Mouse (Mus musculus) kidney, adult 2 months (tissue): Measurements from ENCODE around the gene Utp3.

Source experiments
- CTCF ChIP-seq: fragments of 200-500 bp; conservative IDR thresholded peaks from 2 replicates; pipeline ENCODE4 v1.5.1; 2011; ENCODE audit warnings: low read depth, mild to moderate bottlenecking, control low read depth, low read length, moderate library complexity, mixed read lengths; ENCODE audit not compliant: insufficient read depth, insufficient read length
- POLR2A ChIP-seq: fragments of 200-500 bp; IDR thresholded peaks from one replicate; pipeline ENCODE4 v1.6.1; 2011; ENCODE audit warnings: low read depth, low read length, control low read depth

DNA sequence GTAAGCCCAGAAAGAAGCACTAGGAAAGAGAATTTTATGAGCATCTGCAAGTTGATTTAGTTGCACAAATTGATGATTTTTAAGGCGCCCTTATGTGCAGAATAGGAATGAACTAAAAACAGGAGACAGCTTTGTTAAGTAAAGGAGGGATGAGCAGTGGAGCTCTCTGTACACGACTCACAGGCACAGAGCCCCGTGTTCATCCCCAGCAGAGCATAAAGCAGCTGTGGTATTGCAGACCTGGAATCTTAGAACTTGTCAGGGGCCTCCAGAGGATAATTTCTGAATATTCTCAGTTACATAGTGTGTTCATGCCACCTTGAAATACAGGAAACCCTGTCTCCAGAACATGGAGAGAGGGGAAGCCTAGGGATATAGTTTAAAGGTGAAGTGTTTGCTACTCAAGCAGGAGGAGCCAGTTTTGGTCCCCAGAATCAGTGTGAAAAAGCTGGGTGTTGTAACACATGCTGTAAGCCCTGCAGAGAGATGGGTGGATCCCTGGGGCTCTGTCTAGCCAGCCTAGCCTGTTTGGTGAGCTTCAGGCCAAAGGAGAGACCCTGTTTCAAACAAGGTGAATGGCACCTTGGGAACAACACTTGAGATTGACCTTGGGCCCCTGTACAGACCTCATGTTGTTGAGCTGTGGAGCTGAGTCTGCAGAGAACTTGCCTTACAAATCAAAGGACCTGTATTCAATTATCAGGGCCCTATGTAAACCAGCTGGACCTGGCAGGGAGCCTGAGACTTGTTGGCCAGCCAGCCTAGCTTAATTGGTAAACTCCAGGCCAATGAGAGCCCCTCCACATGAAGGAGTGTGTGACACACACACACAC, 21.5 kb downstream of the Utp3 start:
- TF ChIP-seq POLR2A = no peak
- TF ChIP-seq CTCF = no peak
